Mouse (Mus musculus): ENCODE data around the gene Trim46. TPM values are rescaled to one million over a fixed set of nuclear protein-coding genes. Genes with fewer than 3 reads are reported as not detected.

Gene Trim46
- polyA plus RNA-seq, 1 experiment from 2014 or later = 7.1 TPM

GRCm38 (mm10) chr3:89259076-89259475 lies 13.0 kb upstream of the Trim46 start, which contains the start of gene Dpm3:
Gene Dpm3, plus strand, starts transcription at chr3:89259358.
- Histone ChIP-seq H3K9ac (ENCODE audit: low read length) (no peak within 1 kb of the TSS), H3K4me3 (ENCODE audit: low read depth, low read length) (no peak within 1 kb of the TSS), H3K9me3 (ENCODE audit: control insufficient read depth, low read length) (no peaks in the 10 kb centered on the region), H3K27me3 (ENCODE audit: control insufficient read depth, insufficient read depth, low read length) (no peaks in the 10 kb centered on the region), H3K36me3 (ENCODE audit: control insufficient read depth, insufficient read depth, low read length) (no peaks in the 10 kb centered on the region), H3K4me1 (ENCODE audit: control insufficient read depth, insufficient read depth, low read length) (no peaks in the 10 kb centered on the region), H3K27ac (ENCODE audit: low read depth, low read length) (no peak within 1 kb of the TSS), H3K4me2 (no peak within 1 kb of the TSS)
- DNase-seq (ENCODE audit: low spot score, missing footprints) = no peak
- 61% methylated on average over 7 of the region's 7 CpGs for WGBS
- ATAC-seq (ENCODE audit: low FRiP score) = no peak

- Histone ChIP-seq H3K36me3 (ENCODE audit: control insufficient read depth, insufficient read depth, low read length) (no peaks in the 10 kb centered on the region), H3K27ac (ENCODE audit: low read depth, low read length) (no peak overlapping the region), H3K9ac (ENCODE audit: low read length) (no peak overlapping the region), H3K4me3 (ENCODE audit: low read depth, low read length) (no peak overlapping the region), H3K27me3 (ENCODE audit: control insufficient read depth, insufficient read depth, low read length) (peaks cover 2% of the 10 kb centered on the region; the same call in 1 of the 2 replicates), H3K4me1 (ENCODE audit: control insufficient read depth, insufficient read depth, low read length) (peaks cover 6% of the 10 kb centered on the region; the same call in 1 of the 2 replicates), H3K9me3 (ENCODE audit: control insufficient read depth, low read length) (no peaks in the 10 kb centered on the region), H3K4me2 (no peak overlapping the region)
- ATAC-seq (ENCODE audit: low FRiP score) = no peak
- 83% methylated on average over 5 of the region's 5 CpGs for WGBS
- DNase-seq (ENCODE audit: low spot score, missing footprints) = no peak
These were observed 10.1 kb upstream of the Trim46 start for GRCm38 (mm10) chr3:89256177-89256576.

GRCm38 (mm10) chr3:89254994-89255393 lies 8.9 kb upstream of the Trim46 start:
- DNase-seq (ENCODE audit: low spot score, missing footprints) (no peak), ATAC-seq (ENCODE audit: low FRiP score) (no peak)
- H3K4me1 ChIP-seq (ENCODE audit: control insufficient read depth, insufficient read depth, low read length) = peaks cover 10% of the 10 kb centered on the region; the same call in 1 of the 2 replicates
- H3K27me3 ChIP-seq (ENCODE audit: control insufficient read depth, insufficient read depth, low read length) = peaks cover 2% of the 10 kb centered on the region; the same call in 1 of the 2 replicates
- H3K27ac ChIP-seq (ENCODE audit: low read depth, low read length) = no peak overlapping the region
- WGBS = 91% methylated on average over 5 of the region's 5 CpGs
- no peak overlapping the region for H3K4me2 ChIP-seq
- no peaks in the 10 kb centered on the region for H3K36me3 ChIP-seq (ENCODE audit: control insufficient read depth, insufficient read depth, low read length)
- H3K9ac ChIP-seq (ENCODE audit: low read length) = no peak overlapping the region
- H3K4me3 ChIP-seq (ENCODE audit: low read depth, low read length) = no peak overlapping the region
- no peaks in the 10 kb centered on the region for H3K9me3 ChIP-seq (ENCODE audit: control insufficient read depth, low read length)

- no peak for ATAC-seq (ENCODE audit: low FRiP score)
- no peak overlapping the region for H3K4me3 ChIP-seq (ENCODE audit: low read depth, low read length)
- no peaks in the 10 kb centered on the region for H3K9me3 ChIP-seq (ENCODE audit: control insufficient read depth, low read length)
- DNase-seq (ENCODE audit: low spot score, missing footprints) = no peak
- H3K27ac ChIP-seq (ENCODE audit: low read depth, low read length) = no peak overlapping the region
- peaks cover 2% of the 10 kb centered on the region; the same call in 1 of the 2 replicates for H3K27me3 ChIP-seq (ENCODE audit: control insufficient read depth, insufficient read depth, low read length)
- H3K4me1 ChIP-seq (ENCODE audit: control insufficient read depth, insufficient read depth, low read length) = peaks cover 18% of the 10 kb centered on the region
- H3K36me3 ChIP-seq (ENCODE audit: control insufficient read depth, insufficient read depth, low read length) = no peaks in the 10 kb centered on the region
- H3K9ac ChIP-seq (ENCODE audit: low read length) = peak overlapping the region; percentile 36
- 5% methylated on average over 17 of the region's 17 CpGs for WGBS
- H3K4me2 ChIP-seq = no peak overlapping the region
These were observed 5.3 kb upstream of the Trim46 start for GRCm38 (mm10) chr3:89251365-89251895.

GRCm38 (mm10) chr3:89250435-89251040 lies 4.4 kb upstream of the Trim46 start:
- no peak for ATAC-seq (ENCODE audit: low FRiP score)
- 24% methylated on average over 7 of the region's 7 CpGs for WGBS
- Histone ChIP-seq H3K4me2 (no peak overlapping the region), H3K4me1 (ENCODE audit: control insufficient read depth, insufficient read depth, low read length) (peaks cover 21% of the 10 kb centered on the region), H3K9ac (ENCODE audit: low read length) (no peak overlapping the region), H3K27me3 (ENCODE audit: control insufficient read depth, insufficient read depth, low read length) (peaks cover 2% of the 10 kb centered on the region; the same call in 1 of the 2 replicates), H3K36me3 (ENCODE audit: control insufficient read depth, insufficient read depth, low read length) (no peaks in the 10 kb centered on the region), H3K9me3 (ENCODE audit: control insufficient read depth, low read length) (no peaks in the 10 kb centered on the region), H3K27ac (ENCODE audit: low read depth, low read length) (no peak overlapping the region), H3K4me3 (ENCODE audit: low read depth, low read length) (no peak overlapping the region)
- no peak for DNase-seq (ENCODE audit: low spot score, missing footprints)

GRCm38 (mm10) chr3:89247466-89247865 lies 1.4 kb upstream of the Trim46 start:
- H3K36me3 ChIP-seq (ENCODE audit: control insufficient read depth, insufficient read depth, low read length) = no peaks in the 10 kb centered on the region
- peaks cover 40% of the 10 kb centered on the region for H3K4me1 ChIP-seq (ENCODE audit: control insufficient read depth, insufficient read depth, low read length)
- H3K4me3 ChIP-seq (ENCODE audit: low read depth, low read length) = peak overlapping the region; percentile 80
- H3K9ac ChIP-seq (ENCODE audit: low read length) = peak overlapping the region; percentile 83; the same call in 1 of the 2 replicates
- no peak overlapping the region for H3K27ac ChIP-seq (ENCODE audit: low read depth, low read length)
- no peaks in the 10 kb centered on the region for H3K9me3 ChIP-seq (ENCODE audit: control insufficient read depth, low read length)
- H3K27me3 ChIP-seq (ENCODE audit: control insufficient read depth, insufficient read depth, low read length) = peaks cover 2% of the 10 kb centered on the region; the same call in 1 of the 2 replicates
- DNase-seq (ENCODE audit: low spot score, missing footprints) (no peak), ATAC-seq (ENCODE audit: low FRiP score) (no peak)
- WGBS = 87% methylated on average over 4 of the region's 4 CpGs
- H3K4me2 ChIP-seq = peak overlapping the region; percentile 85

- Histone ChIP-seq H3K9ac (ENCODE audit: low read length) (peak within 1 kb of the TSS; percentile 83), H3K9me3 (ENCODE audit: control insufficient read depth, low read length) (no peaks in the 10 kb centered on the region), H3K4me1 (ENCODE audit: control insufficient read depth, insufficient read depth, low read length) (peaks cover 30% of the 10 kb centered on the region), H3K4me3 (ENCODE audit: low read depth, low read length) (peak within 1 kb of the TSS; percentile 80), H3K36me3 (ENCODE audit: control insufficient read depth, insufficient read depth, low read length) (no peaks in the 10 kb centered on the region), H3K27ac (ENCODE audit: low read depth, low read length) (peak within 1 kb of the TSS; percentile 53), H3K27me3 (ENCODE audit: control insufficient read depth, insufficient read depth, low read length) (no peaks in the 10 kb centered on the region; the same call in 1 of the 2 replicates), H3K4me2 (peak within 1 kb of the TSS; percentile 85)
- 5% methylated on average over 20 of the region's 20 CpGs for WGBS
- DNase-seq (ENCODE audit: low spot score, missing footprints) = no peak
- ATAC-seq (ENCODE audit: low FRiP score) = peak; percentile 40
These were observed 379 bp downstream of the Trim46 start, which contains the start of gene Krtcap2 for GRCm38 (mm10) chr3:89245688-89246171. Gene Krtcap2, plus strand, starts transcription at chr3:89245966.

- Histone ChIP-seq H3K27ac (ENCODE audit: low read depth, low read length) (peak overlapping the region; percentile 53), H3K9me3 (ENCODE audit: control insufficient read depth, low read length) (no peaks in the 10 kb centered on the region), H3K4me1 (ENCODE audit: control insufficient read depth, insufficient read depth, low read length) (peaks cover 30% of the 10 kb centered on the region), H3K9ac (ENCODE audit: low read length) (peak overlapping the region; percentile 66), H3K27me3 (ENCODE audit: control insufficient read depth, insufficient read depth, low read length) (no peaks in the 10 kb centered on the region; the same call in 1 of the 2 replicates), H3K4me2 (peak overlapping the region; percentile 85), H3K4me3 (ENCODE audit: low read depth, low read length) (peak overlapping the region; percentile 80), H3K36me3 (ENCODE audit: control insufficient read depth, insufficient read depth, low read length) (no peaks in the 10 kb centered on the region)
- DNase-seq (ENCODE audit: low spot score, missing footprints) = peak; percentile 93
- peak; percentile 41 for ATAC-seq (ENCODE audit: low FRiP score)
- 1% methylated on average over 19 of the region's 26 CpGs for WGBS
These were observed 974 bp downstream of the Trim46 start for GRCm38 (mm10) chr3:89244982-89245687.
